Mouse (Mus musculus) neural tube, embryonic 12.5 days (tissue): ENCODE results near the gene Gm43552. TPM values are rescaled to one million over a fixed set of nuclear protein-coding genes. Genes with fewer than 3 reads are reported as not detected.
A peak's percentile ranks its signal among the peaks of the same experiment; 100 is the strongest.

Source experiments
- ATAC-seq: fragments of 200-750 bp; cut with Nextera tagmentation; 2 replicates; pipeline ENCODE4 v1.8.0; 2017; ENCODE audit warnings: low read depth, mild to moderate bottlenecking, moderate TSS enrichment, moderate library complexity; ENCODE audit not compliant: low FRiP score
- H3K27ac ChIP-seq: fragments of 300-500 bp; sonication (generic); 2 replicates; pipeline ENCODE4 v1.5.1; 2016
- H3K27me3 ChIP-seq: fragments of 300-500 bp; sonication (generic); replicated peaks from 2 replicates; pipeline ENCODE4 v1.6.1; 2016; ENCODE audit warnings: mild to moderate bottlenecking
- H3K36me3 ChIP-seq: fragments of 300-500 bp; sonication (generic); 2 replicates; pipeline ENCODE4 v1.6.1; 2016; ENCODE audit warnings: mild to moderate bottlenecking
- H3K4me1 ChIP-seq: fragments of 300-500 bp; sonication (generic); 2 replicates; pipeline ENCODE4 v1.6.1; 2016
- H3K4me2 ChIP-seq: fragments of 300-500 bp; sonication (generic); replicated peaks from 2 replicates; pipeline ENCODE4 v1.6.1; 2016; ENCODE audit warnings: mild to moderate bottlenecking
- H3K4me3 ChIP-seq: fragments of 300-500 bp; sonication (generic); 2 replicates; pipeline ENCODE4 v1.5.1; 2016
- H3K9ac ChIP-seq: fragments of 300-500 bp; sonication (generic); 2 replicates; pipeline ENCODE4 v1.6.1; 2016; ENCODE audit warnings: mild to moderate bottlenecking
- H3K9me3 ChIP-seq: fragments of 300-500 bp; sonication (generic); 2 replicates; pipeline ENCODE4 v1.6.1; 2016; ENCODE audit warnings: mild to moderate bottlenecking
- WGBS: fragments of 180-500 bp; shearing (Covaris S2); methylation state at CpG from one replicate; pipeline ENCODE4 v1.1.7; 2016; 5-methylcytosine and 5-hydroxymethylcytosine counted together
- polyA plus RNA-seq: library from polyadenylated mRNA; unstranded; fragments of >200 nt; fragmentation: Nextera tagmentation; extraction: Ambion mirVana; gene quantifications from 2 replicates; pipeline ENCODE4 v1.2.1, GENCODE M21; 2016

The Gm43552 gene
- polyA plus RNA-seq, 1 experiment from 2014 or later: not detected

DNA sequence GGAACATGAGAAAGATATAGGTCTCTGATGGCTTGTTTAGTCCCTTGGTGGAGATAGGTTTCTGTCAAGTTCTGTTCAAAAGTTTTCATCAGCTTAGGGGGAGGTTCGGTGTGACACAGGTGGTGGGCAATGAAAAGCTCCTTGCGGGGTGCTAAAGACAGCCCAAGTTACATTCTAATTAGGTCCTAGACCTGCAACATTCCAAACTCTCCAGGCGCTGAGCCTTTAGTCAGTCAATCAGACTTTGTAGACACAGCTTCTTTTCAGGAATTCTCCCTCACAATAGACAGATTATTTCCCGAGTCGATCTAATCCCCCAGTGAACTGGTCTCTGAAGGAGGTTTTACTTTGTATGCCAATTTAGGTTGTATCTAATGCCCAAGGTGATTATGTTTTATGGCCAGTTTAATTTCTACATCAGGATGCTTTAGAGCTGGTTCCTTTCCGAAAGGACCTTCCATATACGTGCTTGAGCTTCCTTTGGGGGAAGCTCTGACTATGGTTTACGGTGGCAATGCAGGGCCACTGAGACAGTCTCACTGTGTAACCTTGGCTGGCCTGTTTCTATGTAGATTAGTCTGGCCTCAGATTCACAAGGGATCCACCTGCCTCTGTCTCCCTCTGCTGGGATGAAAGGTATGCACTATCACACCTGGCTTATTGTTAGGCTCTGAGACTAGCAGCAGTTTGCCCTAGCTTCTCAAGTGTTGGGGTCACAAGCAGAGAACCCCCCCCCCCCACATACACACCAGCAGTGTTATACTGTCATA is 33.2 kb upstream of the Gm43552 start:
- no peak for ATAC-seq
- 5% methylated on average over 8 of the region's 8 CpGs for WGBS
- H3K4me2 ChIP-seq: no peak overlapping the region

DNA sequence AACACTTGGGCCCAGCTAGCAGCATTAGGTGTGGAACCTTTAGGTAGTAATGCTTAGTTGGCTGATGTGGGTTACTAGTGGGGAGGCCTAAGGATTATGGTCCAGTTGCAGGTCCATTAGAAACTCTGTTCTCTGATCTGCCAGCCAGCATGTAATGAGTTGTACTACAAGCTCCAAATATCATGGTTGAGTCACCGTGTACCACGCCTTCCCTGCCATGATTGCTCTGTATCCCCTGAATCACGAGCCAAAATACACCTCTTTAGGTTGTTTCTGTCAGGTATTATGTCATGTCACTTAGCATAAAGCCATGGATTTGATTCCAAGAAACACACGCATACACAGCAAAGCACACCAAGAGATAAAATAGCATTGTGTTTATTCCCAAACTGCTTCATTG is 32.2 kb upstream of the Gm43552 start:
- no peak for ATAC-seq

More for the DNA sequence above, 33.2 kb upstream of the Gm43552 start:
- Histone ChIP-seq H3K4me1 (no peaks in the 10 kb centered on the region), H3K4me3 (no peak overlapping the region), H3K9ac (no peak overlapping the region), H3K9me3 (no peaks in the 10 kb centered on the region), H3K27me3 (no peaks in the 10 kb centered on the region), H3K27ac (no peak overlapping the region), H3K36me3 (no peaks in the 10 kb centered on the region)

DNA sequence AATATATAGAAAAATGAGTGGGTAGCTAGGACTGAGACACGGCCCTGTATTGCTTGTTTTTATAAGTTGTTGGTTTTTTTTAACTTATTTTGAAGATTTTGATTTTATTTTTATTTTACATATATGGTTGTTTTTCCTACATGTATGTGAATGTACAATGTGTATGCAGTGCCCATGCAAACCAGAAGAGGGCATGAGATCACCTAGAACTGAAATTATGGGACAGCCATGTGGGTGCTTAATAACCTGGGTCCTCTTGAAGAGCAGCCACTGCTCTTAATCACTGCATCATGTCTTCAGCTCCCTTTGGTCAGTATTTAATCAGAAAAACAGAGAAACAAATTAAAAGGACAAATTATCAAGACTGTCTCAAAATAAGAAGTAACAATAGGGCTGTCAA is 29.2 kb upstream of the Gm43552 start:
- Histone ChIP-seq H3K4me2 (no peak overlapping the region), H3K4me1 (no peaks in the 10 kb centered on the region), H3K9me3 (no peaks in the 10 kb centered on the region), H3K9ac (no peak overlapping the region), H3K27ac (no peak overlapping the region), H3K27me3 (no peaks in the 10 kb centered on the region), H3K36me3 (no peaks in the 10 kb centered on the region), H3K4me3 (no peak overlapping the region)
- 92% methylated on average over 1 of the region's 1 CpGs for WGBS
- no peak for ATAC-seq

More for the DNA sequence above, 32.2 kb upstream of the Gm43552 start:
- no peaks in the 10 kb centered on the region for H3K9me3 ChIP-seq
- no peaks in the 10 kb centered on the region for H3K4me1 ChIP-seq
- H3K4me2 ChIP-seq: no peak overlapping the region
- no peak overlapping the region for H3K9ac ChIP-seq
- no peaks in the 10 kb centered on the region for H3K27me3 ChIP-seq
- no peaks in the 10 kb centered on the region for H3K36me3 ChIP-seq
- no peak overlapping the region for H3K27ac ChIP-seq
- no peak overlapping the region for H3K4me3 ChIP-seq
- WGBS: 75% methylated on average over 4 of the region's 4 CpGs

DNA sequence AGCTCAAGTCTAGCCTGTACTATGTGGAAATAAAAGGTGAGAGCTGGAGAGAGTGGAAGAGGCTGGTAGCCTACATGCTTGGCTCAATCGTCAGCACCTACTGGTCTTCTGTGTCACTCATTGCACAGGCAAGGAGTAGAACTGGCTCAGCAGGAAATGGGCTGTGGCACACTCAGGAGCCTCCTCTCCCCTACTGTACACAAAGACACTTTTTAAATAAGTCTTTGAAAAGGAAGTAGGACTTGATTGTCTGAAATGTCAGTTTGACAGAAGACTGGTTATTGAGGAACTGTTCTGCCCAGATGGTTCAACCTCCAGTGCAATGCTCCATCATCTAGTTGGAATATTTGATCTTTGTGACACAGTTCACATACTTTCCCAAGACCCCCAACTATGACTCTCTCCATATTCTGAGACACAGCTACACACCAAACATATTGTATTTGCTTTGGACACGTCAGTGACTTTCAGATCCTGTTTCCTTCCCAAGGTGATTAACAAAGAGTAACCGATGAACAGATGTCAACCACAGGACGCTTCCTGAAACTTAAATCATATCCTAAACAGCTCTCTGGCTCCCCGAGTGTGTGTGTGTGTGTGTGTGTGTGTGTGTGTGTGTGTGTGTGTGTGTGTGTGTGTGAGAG is 22.1 kb upstream of the Gm43552 start:
- H3K4me2 ChIP-seq: no peak overlapping the region
- no peaks in the 10 kb centered on the region for H3K4me1 ChIP-seq
- H3K4me3 ChIP-seq: no peak overlapping the region
- H3K36me3 ChIP-seq: no peaks in the 10 kb centered on the region
- 68% methylated on average over 5 of the region's 5 CpGs for WGBS
- H3K27me3 ChIP-seq: no peaks in the 10 kb centered on the region
- no peaks in the 10 kb centered on the region for H3K9me3 ChIP-seq
- ATAC-seq: no peak
- H3K27ac ChIP-seq: no peak overlapping the region
- H3K9ac ChIP-seq: no peak overlapping the region

DNA sequence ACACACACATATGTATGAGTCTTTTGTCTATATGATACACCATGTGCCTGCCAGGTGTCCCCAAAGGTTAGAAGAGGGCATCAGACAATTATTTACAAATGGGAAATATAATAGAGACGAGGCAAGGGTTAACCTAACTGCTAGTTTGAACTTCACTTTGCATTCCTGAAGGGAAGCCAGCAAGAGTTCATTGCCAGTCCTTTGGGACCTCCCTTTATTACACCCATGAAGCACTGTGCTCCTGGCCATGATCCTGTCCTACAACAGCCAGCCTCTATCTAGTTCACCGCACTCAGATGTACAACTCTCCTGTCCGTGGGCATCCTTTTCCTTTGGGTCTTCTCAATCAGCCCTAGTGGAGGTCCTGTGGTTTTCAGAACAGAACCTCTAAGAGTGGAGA is 20.9 kb upstream of the Gm43552 start:
- Histone ChIP-seq H3K9me3 (no peaks in the 10 kb centered on the region), H3K4me2 (no peak overlapping the region), H3K4me3 (no peak overlapping the region), H3K36me3 (no peaks in the 10 kb centered on the region), H3K27me3 (no peaks in the 10 kb centered on the region), H3K9ac (no peak overlapping the region), H3K27ac (no peak overlapping the region), H3K4me1 (no peaks in the 10 kb centered on the region)
- 88% methylated on average over 3 of the region's 3 CpGs for WGBS
- no peak for ATAC-seq

DNA sequence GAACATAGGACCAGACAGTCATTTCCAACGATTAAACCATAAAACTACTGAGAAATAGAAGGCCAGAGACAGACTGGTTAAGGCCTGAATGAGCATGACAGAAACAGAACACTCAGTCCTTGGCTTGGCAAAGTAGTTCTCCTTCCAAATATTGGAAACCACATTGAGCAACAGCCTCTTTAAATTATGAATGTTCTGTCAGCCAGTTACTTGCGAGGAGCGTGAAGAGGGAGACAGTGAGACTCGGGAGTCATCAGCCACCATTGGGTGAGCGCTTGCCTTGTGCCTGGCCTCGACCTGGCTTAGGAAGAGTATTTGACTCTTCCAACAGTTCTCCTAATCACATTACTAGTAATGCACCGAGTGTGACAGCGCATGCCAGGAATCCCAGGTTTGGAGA is 15.8 kb upstream of the Gm43552 start:
- no peak for ATAC-seq
- Histone ChIP-seq H3K36me3 (no peaks in the 10 kb centered on the region), H3K4me2 (no peak overlapping the region), H3K4me3 (no peak overlapping the region), H3K9me3 (no peaks in the 10 kb centered on the region), H3K9ac (no peak overlapping the region), H3K27ac (no peak overlapping the region), H3K4me1 (no peaks in the 10 kb centered on the region), H3K27me3 (no peaks in the 10 kb centered on the region)
- 82% methylated on average over 8 of the region's 8 CpGs for WGBS

DNA sequence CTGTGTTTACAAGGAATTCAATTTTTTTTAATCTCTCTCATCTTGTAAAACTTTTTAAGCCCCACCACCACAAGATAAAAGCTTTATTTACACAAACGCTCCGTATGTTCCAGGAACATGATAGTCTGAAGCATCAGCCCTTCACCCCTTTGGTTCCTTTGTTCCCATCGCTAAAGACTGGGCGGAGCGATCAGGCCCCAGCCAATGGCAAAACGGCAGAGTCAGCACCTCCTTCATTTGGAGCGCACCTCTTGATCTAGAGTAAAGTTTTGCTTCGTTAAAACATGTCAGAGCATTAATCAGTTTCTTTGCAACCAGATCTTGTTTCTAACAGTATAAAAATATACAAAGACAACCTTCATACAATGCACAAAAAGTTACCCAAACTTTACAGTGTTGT is 13.2 kb upstream of the Gm43552 start:
- ATAC-seq: no peak

DNA sequence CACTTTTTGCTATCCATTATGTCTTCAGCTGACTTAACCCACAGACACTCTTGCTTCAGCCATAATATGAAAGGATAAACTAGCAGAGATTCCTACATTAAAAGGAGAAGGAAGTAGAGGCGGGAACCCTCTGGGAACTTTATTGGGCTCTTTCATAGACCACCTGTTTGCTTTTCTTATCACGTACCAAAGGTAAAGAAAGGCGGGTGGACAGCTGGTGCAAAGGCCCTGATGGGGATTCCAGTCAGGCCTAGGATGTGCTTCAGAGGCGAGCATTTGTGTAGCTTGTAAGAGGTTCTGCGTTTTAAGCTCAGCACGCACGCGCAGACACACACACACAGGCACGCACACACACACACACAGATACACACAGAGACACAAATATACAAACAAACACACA is 8.8 kb upstream of the Gm43552 start:
- H3K9me3 ChIP-seq: no peaks in the 10 kb centered on the region
- H3K36me3 ChIP-seq: no peaks in the 10 kb centered on the region
- H3K27ac ChIP-seq: no peak overlapping the region
- no peaks in the 10 kb centered on the region for H3K27me3 ChIP-seq
- no peak overlapping the region for H3K9ac ChIP-seq
- no peaks in the 10 kb centered on the region for H3K4me1 ChIP-seq
- H3K4me2 ChIP-seq: no peak overlapping the region
- ATAC-seq: no peak
- H3K4me3 ChIP-seq: no peak overlapping the region
- 90% methylated on average over 9 of the region's 9 CpGs for WGBS

More for the DNA sequence above, 13.2 kb upstream of the Gm43552 start:
- Histone ChIP-seq H3K9ac (no peak overlapping the region), H3K27me3 (no peaks in the 10 kb centered on the region), H3K4me1 (no peaks in the 10 kb centered on the region), H3K9me3 (no peaks in the 10 kb centered on the region), H3K36me3 (no peaks in the 10 kb centered on the region), H3K27ac (no peak overlapping the region), H3K4me3 (no peak overlapping the region), H3K4me2 (peak overlapping the region; percentile 40)
- 9% methylated on average over 8 of the region's 8 CpGs for WGBS

DNA sequence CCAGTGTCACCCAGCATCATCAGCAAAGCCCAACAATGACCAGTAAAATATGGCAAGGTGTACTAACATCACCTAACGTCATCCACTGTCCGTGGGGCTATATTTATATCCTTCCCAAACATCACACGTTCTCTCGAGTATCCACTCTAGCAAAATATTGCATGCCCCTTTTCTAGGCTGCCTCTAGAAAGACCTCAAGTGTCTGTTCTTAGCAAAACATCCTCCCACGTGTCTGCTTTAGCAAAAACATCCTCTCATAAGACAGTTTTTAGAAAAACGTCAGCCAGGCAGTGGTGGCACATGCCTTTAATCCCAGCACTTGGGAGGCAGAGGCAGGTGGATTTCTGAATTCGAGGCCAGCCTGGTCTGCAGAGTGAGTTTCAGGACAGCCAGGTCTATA is 7.6 kb upstream of the Gm43552 start:
- Histone ChIP-seq H3K27ac (no peak overlapping the region), H3K9me3 (no peaks in the 10 kb centered on the region), H3K27me3 (no peaks in the 10 kb centered on the region), H3K9ac (no peak overlapping the region), H3K4me2 (no peak overlapping the region), H3K4me1 (no peaks in the 10 kb centered on the region), H3K4me3 (no peak overlapping the region), H3K36me3 (no peaks in the 10 kb centered on the region)
- no peak for ATAC-seq
- 85% methylated on average over 7 of the region's 7 CpGs for WGBS

DNA sequence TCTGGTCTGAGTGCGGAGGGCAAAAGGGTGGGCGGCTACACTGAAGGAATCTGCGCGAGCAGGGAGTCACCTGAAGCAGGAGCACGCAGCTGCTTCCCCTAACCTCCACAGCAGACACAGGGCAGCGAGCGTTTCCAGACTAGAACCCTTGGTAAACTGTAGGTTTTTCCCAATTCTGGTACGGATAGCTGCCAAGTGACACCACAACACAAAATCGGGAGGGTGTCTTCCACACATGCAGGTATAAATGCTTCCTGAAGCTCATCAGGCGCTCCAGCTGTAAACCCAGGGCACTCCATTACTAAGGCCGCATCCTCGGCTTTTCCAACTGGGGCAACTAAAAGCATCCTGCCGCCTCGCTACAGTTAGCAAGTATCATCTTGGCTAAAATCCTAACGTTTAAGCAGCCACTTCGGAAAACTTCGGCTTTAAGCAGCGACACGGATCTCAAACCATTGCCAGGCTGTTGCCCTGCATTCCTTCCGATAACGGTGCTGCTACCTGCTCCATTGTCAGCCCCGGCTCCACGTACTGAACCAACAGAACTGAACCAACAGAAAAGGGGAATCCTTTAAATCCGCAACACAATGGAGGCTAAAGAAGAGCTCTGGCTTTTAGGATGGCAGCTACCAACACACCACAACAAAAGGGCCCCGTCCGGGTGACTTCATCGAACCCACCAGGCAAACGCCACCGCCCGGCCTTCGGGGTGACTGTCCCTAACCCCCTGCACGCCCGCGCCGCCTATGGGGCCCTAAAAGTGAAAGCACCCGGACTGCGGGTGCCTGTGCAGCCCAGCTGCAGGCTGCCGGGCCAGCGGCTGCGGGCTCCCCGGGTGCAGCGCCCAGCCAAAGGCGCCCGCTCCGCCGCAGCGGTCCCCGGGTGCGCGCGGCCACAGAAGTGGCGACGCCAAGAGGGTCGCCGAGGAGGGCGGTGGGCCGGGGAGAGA is 592 bp downstream of the Gm43552 start:
- ATAC-seq: peak; percentile 88
- 1% methylated on average over 43 of the region's 57 CpGs for WGBS

DNA sequence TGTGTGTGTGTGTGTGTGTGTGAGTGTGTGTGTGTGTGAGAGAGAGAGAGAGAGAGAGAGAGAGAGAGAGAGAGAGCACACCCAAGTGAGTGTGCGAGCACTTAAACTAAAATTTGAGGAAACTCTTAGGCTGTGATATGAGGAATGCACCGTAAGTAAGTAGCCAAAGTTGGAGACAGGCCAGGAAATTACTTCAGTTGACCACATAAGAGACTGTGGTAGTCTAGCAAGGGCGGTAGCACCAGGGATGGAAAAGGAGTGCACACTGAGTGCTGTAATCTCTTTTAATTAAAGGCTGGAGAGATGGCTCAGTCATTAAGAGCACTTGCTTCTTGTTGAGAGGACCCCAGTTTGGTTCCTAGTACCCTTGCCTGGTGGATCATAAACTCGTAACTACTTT is 2.8 kb downstream of the Gm43552 start:
- H3K4me3 ChIP-seq: no peak overlapping the region
- H3K36me3 ChIP-seq: no peaks in the 10 kb centered on the region
- no peak overlapping the region for H3K27ac ChIP-seq
- no peak overlapping the region for H3K9ac ChIP-seq
- no peak overlapping the region for H3K4me2 ChIP-seq
- no peaks in the 10 kb centered on the region for H3K27me3 ChIP-seq
- 89% methylated on average over 4 of the region's 4 CpGs for WGBS
- H3K4me1 ChIP-seq: peaks cover 6% of the 10 kb centered on the region
- H3K9me3 ChIP-seq: no peaks in the 10 kb centered on the region
- no peak for ATAC-seq

More for the DNA sequence above, 592 bp downstream of the Gm43552 start:
- Histone ChIP-seq H3K9ac (peak overlapping the region; percentile 96), H3K36me3 (no peaks in the 10 kb centered on the region), H3K27me3 (no peaks in the 10 kb centered on the region), H3K9me3 (no peaks in the 10 kb centered on the region), H3K27ac (peak overlapping the region; percentile 84), H3K4me2 (peak overlapping the region; percentile 85), H3K4me3 (peak overlapping the region; percentile 92), H3K4me1 (peaks cover 6% of the 10 kb centered on the region)

DNA sequence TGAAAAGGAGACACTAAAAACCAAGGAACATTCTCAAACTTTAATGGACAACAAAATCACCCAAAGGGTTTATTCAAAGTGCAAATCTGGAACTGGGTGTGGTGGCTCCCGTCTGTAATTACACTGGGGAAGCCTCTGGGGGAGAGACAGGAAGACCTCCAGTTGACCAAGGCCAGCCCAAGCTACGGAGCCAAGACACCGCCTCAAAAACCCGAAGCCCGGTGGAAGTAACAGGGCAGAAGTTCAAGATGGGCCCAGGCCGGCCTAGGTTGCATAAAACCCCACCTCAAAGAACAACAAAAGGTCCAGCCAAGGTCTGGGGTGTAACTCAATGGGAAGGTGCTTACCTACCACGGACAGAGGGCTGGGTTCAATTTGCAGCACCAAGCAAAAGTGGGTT is 3.9 kb downstream of the Gm43552 start:
- no peaks in the 10 kb centered on the region for H3K27me3 ChIP-seq
- no peak overlapping the region for H3K4me2 ChIP-seq
- 84% methylated on average over 7 of the region's 7 CpGs for WGBS
- H3K4me3 ChIP-seq: no peak overlapping the region
- H3K4me1 ChIP-seq: peaks cover 6% of the 10 kb centered on the region
- H3K9ac ChIP-seq: no peak overlapping the region
- H3K36me3 ChIP-seq: no peaks in the 10 kb centered on the region
- no peak for ATAC-seq
- H3K9me3 ChIP-seq: no peaks in the 10 kb centered on the region
- no peak overlapping the region for H3K27ac ChIP-seq
